Mouse (Mus musculus) layer of hippocampus, adult 11-12 months (tissue): Measurements from ENCODE around the gene Tmem143.
"Not testable (repeated sequence)": the region's sequence is repeated elsewhere in the genome, so short reads cannot be mapped to it uniquely, and the experiment has no call there.

Source experiments
- DNase-seq: peaks from one replicate; pipeline ENCODE4 v3.0.0; 2022; ENCODE audit warnings: low spot score

Tmem143 gene

GRCm38 (mm10) chr7:45922928-45923761 lies 26.4 kb downstream of the Tmem143 start:
- DNase-seq: peak; percentile 96

DNA sequence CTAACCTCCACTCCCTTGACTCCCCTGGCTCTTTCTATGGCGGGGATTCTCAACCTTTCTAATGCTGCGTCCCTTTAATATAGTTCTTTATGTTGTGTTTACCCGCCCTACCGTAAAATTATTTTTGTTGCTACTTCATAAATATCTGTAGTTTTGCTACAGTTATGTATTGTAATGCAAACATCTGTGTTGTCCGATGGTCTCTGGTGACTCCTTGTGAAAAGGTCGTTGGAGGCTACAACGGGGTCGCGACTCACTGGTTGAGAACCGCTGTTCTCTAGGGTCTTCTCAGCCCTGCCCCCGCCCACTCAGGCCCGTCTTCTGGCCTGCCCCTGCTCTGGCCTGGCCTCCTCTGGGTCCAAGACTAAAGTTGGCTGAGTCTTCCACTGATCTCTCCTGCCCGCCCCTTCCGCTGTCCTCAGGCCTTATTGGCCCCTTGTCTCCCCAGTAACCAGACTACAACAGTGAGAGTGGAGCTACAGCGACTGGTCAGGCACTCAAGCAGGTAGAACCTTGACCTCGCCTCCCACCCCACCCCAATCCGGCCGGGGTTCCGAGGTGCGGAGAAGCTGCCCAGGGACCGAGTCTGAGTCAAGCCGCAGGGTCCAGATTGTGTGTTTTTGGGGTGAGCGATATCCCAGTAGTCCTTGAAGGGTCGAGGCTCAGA lies 27.2 kb downstream of the Tmem143 start, which contains the start of gene Ccdc114:
Gene Ccdc114 (plus strand): TSS at position 311 of the 667 bp plus-strand sequence.
- DNase-seq: peak; percentile 56

- DNase-seq: peak; percentile 18
Observed at GRCm38 (mm10) chr7:45924429-45924816, 27.7 kb downstream of the Tmem143 start.

- DNase-seq: no peak
Observed at GRCm38 (mm10) chr7:45928626-45929295, 32.0 kb downstream of the Tmem143 start.

- DNase-seq: no peak
Observed at GRCm38 (mm10) chr7:45929688-45930087, 32.9 kb downstream of the Tmem143 start.

GRCm38 (mm10) chr7:45933766-45934165 lies 37.0 kb downstream of the Tmem143 start:
- not testable (repeated sequence) for DNase-seq

- DNase-seq: peak; percentile 71
Observed at GRCm38 (mm10) chr7:45935114-45935513, 38.4 kb downstream of the Tmem143 start.

DNA sequence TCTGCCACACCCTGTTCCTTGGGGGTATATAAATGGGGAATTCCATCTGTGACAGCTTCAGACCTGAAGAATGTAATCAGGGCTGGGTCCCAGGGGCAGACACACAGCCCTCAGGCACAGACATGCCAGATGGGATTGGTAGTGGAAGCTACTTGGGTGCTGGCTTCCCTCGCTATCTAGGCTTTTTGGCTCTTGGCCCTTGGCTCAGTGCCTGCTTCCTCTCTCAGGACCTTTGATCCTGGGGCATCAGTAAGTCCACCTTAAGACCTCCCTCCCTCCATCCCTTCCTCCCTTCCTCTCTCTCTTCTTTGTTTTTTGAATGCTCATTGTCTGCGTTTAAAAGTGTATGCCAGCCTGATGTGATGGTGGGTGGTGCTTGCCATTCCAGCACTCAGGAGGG lies 43.1 kb downstream of the Tmem143 start:
- no peak for DNase-seq

DNA sequence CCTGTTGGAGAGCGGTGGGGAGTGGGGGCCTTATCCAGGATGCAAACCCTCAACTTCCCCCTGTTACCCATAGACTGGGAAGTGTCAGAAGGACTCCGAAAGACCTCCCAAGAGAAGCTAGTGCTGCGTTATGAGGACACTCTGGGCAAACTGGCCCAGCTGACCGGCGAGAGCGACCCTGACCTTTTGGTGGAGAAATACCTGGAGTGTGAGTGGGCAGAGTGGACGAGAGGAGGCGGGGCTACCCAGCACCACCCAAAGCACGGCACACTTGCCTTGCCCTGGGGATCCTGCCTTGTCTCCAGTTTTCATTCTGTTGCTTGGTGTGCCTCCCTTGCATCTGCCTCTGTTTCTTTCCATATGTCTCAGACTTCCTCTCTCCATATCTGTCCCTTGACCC lies 45.2 kb downstream of the Tmem143 start:
- no peak for DNase-seq

DNA sequence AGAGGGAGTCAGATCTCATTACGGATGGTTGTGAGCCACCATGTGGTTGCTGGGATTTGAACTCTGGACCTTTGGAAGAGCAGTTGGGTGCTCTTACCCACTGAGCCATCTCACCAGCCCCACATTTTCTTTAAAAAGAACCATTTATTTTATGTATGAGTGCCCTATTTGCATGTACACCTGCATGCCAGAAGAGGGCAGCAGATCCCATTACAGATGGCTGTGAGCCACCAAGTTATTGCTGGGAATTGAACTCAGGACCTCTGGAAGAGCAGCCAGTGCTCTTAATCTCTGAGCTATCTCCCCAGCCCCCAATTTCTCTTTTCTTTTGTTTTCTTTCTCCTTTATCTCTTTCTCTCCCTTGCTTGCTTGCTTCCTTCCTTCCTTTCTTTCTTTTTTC lies 46.5 kb downstream of the Tmem143 start:
- DNase-seq: not testable (repeated sequence)

DNA sequence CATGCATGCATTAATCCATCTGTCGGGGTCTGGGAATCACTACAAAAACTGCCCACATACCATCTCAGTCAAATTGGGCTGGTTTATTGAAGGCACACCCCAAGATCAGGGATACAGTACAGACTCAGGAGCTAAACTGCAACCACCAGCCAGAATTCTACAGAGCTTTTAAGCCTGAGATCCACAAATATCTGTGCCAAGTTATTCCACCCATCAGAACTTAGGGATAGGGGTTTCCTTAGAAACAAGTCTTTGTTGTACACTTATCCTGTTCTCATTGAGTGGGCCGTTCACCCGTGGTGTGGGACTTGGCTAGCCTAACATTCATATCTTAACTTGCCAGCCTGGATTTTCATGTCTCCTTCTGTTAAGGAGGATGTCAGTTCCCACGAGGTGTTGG lies 52.3 kb downstream of the Tmem143 start:
- no peak for DNase-seq

- no peak for DNase-seq
Observed at GRCm38 (mm10) chr7:45956611-45957010, 59.9 kb downstream of the Tmem143 start.
